Mouse (Mus musculus): ENCODE measurements around the gene Atxn7l3b. TPM values are rescaled to one million over a fixed set of nuclear protein-coding genes. Genes with fewer than 3 reads are reported as not detected.
A peak's percentile ranks its signal among the peaks of the same experiment; 100 is the strongest.
"Not testable (repeated sequence)": the region's sequence is repeated elsewhere in the genome, so short reads cannot be mapped to it uniquely, and the experiment has no call there.

The Atxn7l3b gene
- 353 and 375 TPM in 2 replicates for polyA plus RNA-seq (2015; fragmentation: Nextera tagmentation; extraction: Ambion mirVana)

DNA sequence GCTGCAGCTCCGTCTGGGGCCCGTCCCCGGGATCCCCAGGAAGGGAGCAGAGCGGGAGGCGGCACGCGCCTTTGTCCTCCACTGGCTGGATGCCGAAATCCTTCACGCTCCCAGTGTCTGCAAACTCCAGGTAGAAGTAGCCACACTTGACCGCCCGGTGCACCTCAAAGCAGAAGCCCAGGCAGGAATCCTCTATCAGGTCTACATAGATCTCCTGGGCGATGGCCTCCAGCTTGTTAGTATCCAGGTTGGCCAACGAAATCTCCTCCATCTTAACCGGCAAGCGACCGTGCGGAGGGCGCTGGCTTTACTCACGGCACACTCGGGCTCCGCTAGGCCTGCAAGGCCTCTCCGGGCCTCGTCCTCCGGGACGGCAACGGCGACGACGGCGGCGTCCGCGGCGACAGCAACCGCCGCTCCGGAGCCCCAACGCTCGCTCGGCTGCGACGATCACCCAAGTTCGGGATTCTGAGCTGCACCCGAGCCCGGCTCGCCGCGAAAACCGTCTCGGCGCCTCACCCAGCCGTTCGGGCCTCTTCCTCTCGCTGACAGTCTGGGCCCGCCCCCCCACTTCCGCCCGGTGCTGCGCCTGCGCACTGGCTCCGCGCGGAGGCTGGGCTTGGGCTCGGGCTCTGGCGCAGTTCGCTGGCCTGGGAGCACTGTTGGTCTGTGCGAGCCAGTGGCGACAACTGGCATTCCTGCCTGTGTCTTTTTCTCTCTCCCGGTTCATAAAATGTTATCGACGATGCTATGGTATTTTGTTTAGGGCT is at the start of gene Atxn7l3b:
Gene Atxn7l3b (minus strand): TSS at position 550 of the 770 bp plus-strand sequence.
- under 1% methylated on average over 70 of the region's 70 CpGs for WGBS
- H3K9ac ChIP-seq (replicated peaks) = peak within 1 kb of the TSS; percentile 88
- H3K4me2 ChIP-seq = peak within 1 kb of the TSS; percentile 70
- H3K36me3 ChIP-seq = peaks cover 18% of the 10 kb centered on the region
- no peaks in the 10 kb centered on the region for H3K27me3 ChIP-seq (replicated peaks)
- ATAC-seq (ENCODE audit: low FRiP score) = peak; percentile 100
- H3K9me3 ChIP-seq (replicated peaks) = no peaks in the 10 kb centered on the region
- H3K27ac ChIP-seq (replicated peaks) = peak within 1 kb of the TSS; percentile 94
- peaks cover 33% of the 10 kb centered on the region for H3K4me1 ChIP-seq
- H3K4me3 ChIP-seq (replicated peaks) = peak within 1 kb of the TSS; percentile 55

DNA sequence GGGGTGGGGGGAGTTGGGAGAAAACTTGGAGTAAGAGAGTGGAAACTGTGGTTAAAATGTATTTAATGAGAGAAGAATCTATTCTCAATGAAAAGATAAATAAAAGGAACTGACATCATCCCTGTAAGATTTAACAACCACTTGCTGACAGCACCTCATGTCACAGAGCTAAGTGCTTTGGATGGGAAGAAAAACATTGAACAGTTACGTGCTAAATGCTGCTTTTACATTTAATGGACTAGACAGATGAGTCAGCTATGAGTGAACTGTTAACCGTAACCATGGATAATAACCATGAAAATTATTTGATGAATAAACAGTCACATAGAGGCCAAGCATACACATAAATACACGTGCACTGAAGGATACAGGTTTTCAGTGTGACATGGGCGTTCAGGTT is 48.8 kb upstream of the Atxn7l3b start:
- H3K4me2 ChIP-seq = no peak overlapping the region
- no peaks in the 10 kb centered on the region for H3K36me3 ChIP-seq
- no peaks in the 10 kb centered on the region for H3K9me3 ChIP-seq (replicated peaks)
- H3K27me3 ChIP-seq (replicated peaks) = no peaks in the 10 kb centered on the region
- H3K27ac ChIP-seq (replicated peaks) = no peak overlapping the region
- no peak overlapping the region for H3K4me3 ChIP-seq (replicated peaks)
- no peak for ATAC-seq (ENCODE audit: low FRiP score)
- 48% methylated on average over 4 of the region's 4 CpGs for WGBS
- no peaks in the 10 kb centered on the region for H3K4me1 ChIP-seq
- H3K9ac ChIP-seq (replicated peaks) = no peak overlapping the region

DNA sequence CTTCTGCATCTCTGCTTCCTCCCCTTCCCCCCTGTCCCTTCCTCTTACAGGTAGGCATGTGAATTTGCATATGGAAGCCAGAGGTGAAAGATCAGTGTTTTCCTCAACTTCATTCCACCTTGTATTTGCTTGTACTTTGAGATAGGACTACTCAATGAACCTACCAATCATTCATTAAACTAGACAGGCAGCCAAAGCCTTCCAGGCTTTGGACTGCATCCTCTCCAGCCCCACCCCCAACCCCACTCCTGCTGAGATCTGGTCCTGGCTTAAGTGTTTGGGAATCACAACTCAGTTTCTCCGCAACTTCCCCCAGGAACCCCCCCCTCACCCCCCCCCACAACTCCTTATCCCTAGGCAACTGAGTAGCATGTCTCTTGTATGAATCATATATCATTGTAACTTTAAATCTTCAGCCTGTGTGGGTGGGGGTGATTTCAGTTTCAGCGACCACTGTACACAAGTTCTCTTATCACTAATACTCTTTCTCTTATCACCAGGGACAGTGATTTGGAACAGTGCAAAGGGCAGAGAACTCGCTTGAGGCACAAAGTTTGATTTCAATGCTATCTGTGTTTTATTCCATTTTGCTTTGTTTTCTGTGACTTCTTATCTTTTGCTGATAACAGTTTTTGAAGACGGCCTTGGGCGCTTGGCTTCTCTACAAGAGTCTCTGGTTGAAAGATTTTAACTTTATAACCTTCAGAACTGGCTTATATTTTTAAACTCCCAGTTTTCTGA is 44.7 kb upstream of the Atxn7l3b start:
- no peaks in the 10 kb centered on the region for H3K9me3 ChIP-seq (replicated peaks)
- H3K4me1 ChIP-seq = no peaks in the 10 kb centered on the region
- no peak for ATAC-seq (ENCODE audit: low FRiP score)
- H3K36me3 ChIP-seq = no peaks in the 10 kb centered on the region
- H3K9ac ChIP-seq (replicated peaks) = no peak overlapping the region
- H3K4me2 ChIP-seq = no peak overlapping the region
- no peak overlapping the region for H3K27ac ChIP-seq (replicated peaks)
- 73% methylated on average over 5 of the region's 5 CpGs for WGBS
- H3K4me3 ChIP-seq (replicated peaks) = no peak overlapping the region
- no peaks in the 10 kb centered on the region for H3K27me3 ChIP-seq (replicated peaks)

DNA sequence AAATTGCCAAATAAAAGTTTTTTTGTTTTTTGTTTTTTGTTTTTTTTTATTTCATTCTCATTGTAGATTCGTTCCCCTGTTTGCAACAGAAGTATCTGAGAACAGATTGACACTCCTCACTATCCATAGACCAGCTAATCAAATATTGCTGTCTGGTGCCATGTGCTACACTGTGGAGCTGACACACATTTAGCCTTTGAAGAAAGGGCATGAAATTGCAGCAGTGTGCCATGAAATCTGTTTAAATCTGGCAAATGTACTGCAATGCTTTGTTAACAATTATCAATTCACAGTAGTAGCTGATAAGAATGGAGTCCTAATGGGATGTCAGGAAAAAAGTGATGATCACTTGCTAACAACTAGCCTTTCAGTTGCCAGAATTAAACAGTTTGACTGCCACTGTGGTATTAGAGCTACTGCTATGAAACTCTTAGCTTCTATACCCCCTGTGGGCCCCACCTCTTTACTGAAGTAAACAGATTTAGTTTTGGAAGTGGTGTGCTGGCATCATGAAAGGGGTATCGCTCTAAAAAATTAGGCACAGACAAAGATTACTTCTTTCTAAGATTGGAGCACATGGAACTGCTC is 41.3 kb upstream of the Atxn7l3b start:
- ATAC-seq (ENCODE audit: low FRiP score) = no peak
- no peaks in the 10 kb centered on the region for H3K36me3 ChIP-seq
- no peak overlapping the region for H3K4me3 ChIP-seq (replicated peaks)
- H3K9ac ChIP-seq (replicated peaks) = no peak overlapping the region
- H3K27ac ChIP-seq (replicated peaks) = no peak overlapping the region
- H3K9me3 ChIP-seq (replicated peaks) = no peaks in the 10 kb centered on the region
- H3K4me1 ChIP-seq = no peaks in the 10 kb centered on the region
- 68% methylated on average over 2 of the region's 2 CpGs for WGBS
- H3K27me3 ChIP-seq (replicated peaks) = no peaks in the 10 kb centered on the region
- H3K4me2 ChIP-seq = no peak overlapping the region

DNA sequence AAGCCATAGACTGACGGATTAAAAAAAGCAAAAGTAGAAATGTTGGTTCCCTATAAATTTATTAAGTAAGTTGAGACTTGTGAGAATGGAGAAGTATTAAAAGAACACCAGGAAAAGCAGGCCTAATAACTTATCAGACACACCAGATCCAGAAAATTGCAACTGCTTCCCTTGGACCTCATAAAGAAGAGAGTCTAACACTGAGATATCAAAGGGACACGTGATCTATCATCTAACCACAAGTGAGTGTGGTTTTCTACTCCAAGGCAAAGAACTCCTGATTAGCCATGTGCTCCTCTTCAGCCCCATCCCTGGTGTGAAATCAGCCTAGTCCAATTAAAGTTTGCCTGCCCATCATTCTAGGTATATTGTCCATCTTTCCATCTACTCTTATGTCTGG is 38.8 kb upstream of the Atxn7l3b start:
- Histone ChIP-seq H3K4me2 (no peak overlapping the region), H3K4me1 (no peaks in the 10 kb centered on the region), H3K27me3 (replicated peaks) (no peaks in the 10 kb centered on the region), H3K9me3 (replicated peaks) (no peaks in the 10 kb centered on the region), H3K36me3 (no peaks in the 10 kb centered on the region), H3K27ac (replicated peaks) (no peak overlapping the region), H3K4me3 (replicated peaks) (no peak overlapping the region), H3K9ac (replicated peaks) (no peak overlapping the region)
- ATAC-seq (ENCODE audit: low FRiP score) = no peak
- WGBS = 80% methylated on average over 2 of the region's 2 CpGs

DNA sequence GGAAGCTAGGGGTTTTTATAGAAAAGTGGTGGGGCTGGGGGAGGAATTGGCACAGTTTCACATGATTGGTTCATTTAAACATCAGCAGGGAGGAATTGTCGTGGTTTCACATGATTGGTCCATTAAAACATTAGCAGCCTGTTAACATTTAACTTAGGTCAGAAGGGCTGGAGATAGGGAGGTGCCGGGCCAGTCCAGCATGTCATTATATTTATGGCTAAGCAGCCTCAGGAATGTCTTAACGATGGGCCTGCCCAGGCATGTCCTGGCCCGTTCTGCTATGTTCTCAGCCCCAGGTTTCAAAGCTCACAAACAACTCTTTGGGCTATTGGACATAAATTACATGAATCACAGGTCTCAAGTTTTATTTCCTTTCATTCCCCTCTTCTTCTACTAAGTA is 33.4 kb upstream of the Atxn7l3b start:
- H3K9me3 ChIP-seq (replicated peaks); H3K9ac ChIP-seq (replicated peaks); H3K36me3 ChIP-seq; H3K4me2 ChIP-seq; ATAC-seq (ENCODE audit: low FRiP score); H3K4me1 ChIP-seq; H3K27ac ChIP-seq (replicated peaks); H3K27me3 ChIP-seq (replicated peaks); H3K4me3 ChIP-seq (replicated peaks): not testable (repeated sequence)
- 26% methylated on average over 4 of the region's 4 CpGs for WGBS

DNA sequence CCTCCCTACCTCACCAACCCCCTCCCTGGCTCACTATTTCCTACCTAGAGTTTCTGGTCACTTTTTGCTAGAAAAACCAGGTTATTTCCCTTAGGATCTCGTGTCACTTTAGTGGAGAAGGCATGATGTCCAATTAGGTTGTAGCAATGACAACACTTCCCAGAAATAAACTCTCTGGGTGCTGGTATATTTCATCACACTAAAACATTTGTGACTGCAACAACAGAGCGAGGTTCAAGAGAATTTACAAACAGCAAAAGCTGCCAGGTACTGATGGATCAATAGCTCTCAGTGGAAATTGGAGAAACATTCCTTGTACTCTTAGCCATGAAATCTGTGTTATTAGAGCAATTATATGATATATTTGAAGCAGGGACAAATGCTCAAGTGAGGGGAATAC is 25.3 kb upstream of the Atxn7l3b start:
- H3K4me2 ChIP-seq = no peak overlapping the region
- 66% methylated on average over 2 of the region's 2 CpGs for WGBS
- H3K27ac ChIP-seq (replicated peaks) = no peak overlapping the region
- ATAC-seq (ENCODE audit: low FRiP score) = no peak
- no peak overlapping the region for H3K4me3 ChIP-seq (replicated peaks)
- H3K27me3 ChIP-seq (replicated peaks) = no peaks in the 10 kb centered on the region
- no peak overlapping the region for H3K9ac ChIP-seq (replicated peaks)
- H3K9me3 ChIP-seq (replicated peaks) = no peaks in the 10 kb centered on the region
- H3K4me1 ChIP-seq = no peaks in the 10 kb centered on the region
- H3K36me3 ChIP-seq = no peaks in the 10 kb centered on the region

DNA sequence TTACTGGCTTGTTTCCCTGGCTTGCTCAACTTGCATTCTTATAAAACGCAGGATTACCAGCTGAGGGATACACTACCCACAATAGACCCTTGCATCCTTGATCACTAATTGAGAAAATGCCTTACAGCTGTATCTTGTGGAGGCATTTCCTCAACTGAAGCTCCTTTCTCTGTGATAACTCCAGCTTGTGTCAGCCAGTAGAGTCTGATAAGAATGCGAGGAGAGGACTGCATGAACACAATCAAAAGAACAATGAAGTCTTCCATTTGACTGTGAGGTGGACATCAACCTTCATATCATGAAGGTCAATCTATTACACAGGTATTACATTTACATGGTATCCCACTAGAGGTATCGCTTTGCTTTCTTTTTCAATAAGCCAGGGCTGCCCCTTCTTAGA is 19.7 kb upstream of the Atxn7l3b start:
- ATAC-seq (ENCODE audit: low FRiP score) = no peak
- Histone ChIP-seq H3K27me3 (replicated peaks) (no peaks in the 10 kb centered on the region), H3K27ac (replicated peaks) (no peak overlapping the region), H3K4me1 (no peaks in the 10 kb centered on the region), H3K4me3 (replicated peaks) (no peak overlapping the region), H3K4me2 (no peak overlapping the region), H3K36me3 (no peaks in the 10 kb centered on the region), H3K9me3 (replicated peaks) (no peaks in the 10 kb centered on the region), H3K9ac (replicated peaks) (no peak overlapping the region)
- WGBS = 86% methylated on average over 3 of the region's 3 CpGs

DNA sequence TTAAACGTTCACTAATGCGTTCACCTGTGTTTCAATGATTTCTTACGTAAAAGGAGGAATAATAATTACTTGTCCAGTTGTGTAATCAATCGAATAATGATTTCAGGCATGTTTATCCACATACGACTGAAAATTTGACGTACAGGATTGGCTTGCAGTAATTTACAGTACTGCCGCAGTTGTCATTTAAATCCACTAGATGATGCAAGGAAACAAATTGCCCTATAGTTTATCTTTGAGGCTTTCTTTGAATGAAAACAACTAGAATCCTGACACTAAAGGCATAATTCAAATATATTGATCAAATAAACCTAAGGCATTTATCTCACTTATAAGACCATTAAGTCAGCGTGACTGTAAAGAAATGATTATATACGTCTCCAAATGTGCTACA is 418 bp upstream of the Atxn7l3b start:
- Histone ChIP-seq H3K9ac (replicated peaks) (peak overlapping the region; percentile 88), H3K36me3 (peaks cover 18% of the 10 kb centered on the region), H3K4me3 (replicated peaks) (peak overlapping the region; percentile 55), H3K27me3 (replicated peaks) (no peaks in the 10 kb centered on the region), H3K4me2 (peak overlapping the region; percentile 70), H3K27ac (replicated peaks) (peak overlapping the region; percentile 94), H3K4me1 (peaks cover 33% of the 10 kb centered on the region), H3K9me3 (replicated peaks) (no peaks in the 10 kb centered on the region)
- 23% methylated on average over 9 of the region's 9 CpGs for WGBS
- ATAC-seq (ENCODE audit: low FRiP score) = peak; percentile 9; the same call in 1 of the 2 replicates

DNA sequence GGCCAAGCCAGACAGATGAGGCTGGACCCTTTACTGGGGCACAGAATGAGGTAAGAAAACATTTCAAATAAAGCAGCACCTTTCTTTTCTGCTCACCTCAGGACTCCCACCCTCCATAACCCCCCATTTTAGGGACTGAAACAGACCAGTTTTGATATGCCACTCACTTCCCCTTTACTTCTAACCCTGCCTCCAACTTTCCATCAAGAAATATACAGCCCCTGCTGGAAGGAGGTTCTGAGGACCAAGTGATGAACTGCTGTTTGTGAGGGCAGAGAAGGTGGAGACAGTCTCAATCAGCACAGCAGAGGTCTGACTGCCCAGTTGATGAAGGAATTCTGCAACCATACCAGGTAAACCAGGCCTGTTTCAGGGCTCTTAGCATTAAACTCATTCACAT is 1.8 kb downstream of the Atxn7l3b start:
- Histone ChIP-seq H3K4me3 (replicated peaks) (peak overlapping the region; percentile 55), H3K27me3 (replicated peaks) (no peaks in the 10 kb centered on the region), H3K9me3 (replicated peaks) (no peaks in the 10 kb centered on the region), H3K9ac (replicated peaks) (no peak overlapping the region), H3K27ac (replicated peaks) (no peak overlapping the region), H3K4me1 (peaks cover 33% of the 10 kb centered on the region), H3K36me3 (peaks cover 18% of the 10 kb centered on the region), H3K4me2 (peak overlapping the region; percentile 70)
- ATAC-seq (ENCODE audit: low FRiP score) = no peak

DNA sequence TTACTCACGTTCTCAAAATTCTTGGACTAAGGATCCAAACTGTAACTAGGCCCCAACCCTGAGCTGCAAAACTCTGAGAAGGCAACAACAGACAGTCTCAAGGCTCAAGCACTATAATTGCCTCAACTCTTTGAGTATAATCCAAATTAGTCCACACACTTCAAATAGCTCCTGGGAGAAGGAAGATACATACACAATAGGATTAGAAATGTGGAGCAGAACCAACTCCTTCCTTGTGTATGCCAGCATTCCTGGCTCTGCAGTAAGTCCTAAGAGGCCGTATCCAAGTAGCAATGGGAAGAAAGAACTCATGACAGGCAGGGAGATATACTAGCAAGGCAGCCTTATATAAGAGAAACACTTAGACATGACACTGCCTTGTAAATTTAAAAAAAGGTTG is 2.5 kb downstream of the Atxn7l3b start:
- peaks cover 33% of the 10 kb centered on the region for H3K4me1 ChIP-seq
- no peak for ATAC-seq (ENCODE audit: low FRiP score)
- H3K27ac ChIP-seq (replicated peaks) = no peak overlapping the region
- 65% methylated on average over 2 of the region's 2 CpGs for WGBS
- no peaks in the 10 kb centered on the region for H3K27me3 ChIP-seq (replicated peaks)
- 0 out of 2 replicates have a peak overlapping the region, but pooled peaks have one; percentile 10 for H3K4me3 ChIP-seq (replicated peaks)
- H3K36me3 ChIP-seq = peaks cover 18% of the 10 kb centered on the region
- H3K4me2 ChIP-seq = peak overlapping the region; percentile 70
- no peak overlapping the region for H3K9ac ChIP-seq (replicated peaks)
- no peaks in the 10 kb centered on the region for H3K9me3 ChIP-seq (replicated peaks)
